Mouse (Mus musculus) retina, embryonic 14.5 days (tissue): ENCODE data around the gene Rab40c.

Experiments used
- DNase-seq: peaks from one replicate; pipeline ENCODE4 v3.0.0-alpha.2; 2015; ENCODE audit warnings: low spot score

Rab40c gene

DNA sequence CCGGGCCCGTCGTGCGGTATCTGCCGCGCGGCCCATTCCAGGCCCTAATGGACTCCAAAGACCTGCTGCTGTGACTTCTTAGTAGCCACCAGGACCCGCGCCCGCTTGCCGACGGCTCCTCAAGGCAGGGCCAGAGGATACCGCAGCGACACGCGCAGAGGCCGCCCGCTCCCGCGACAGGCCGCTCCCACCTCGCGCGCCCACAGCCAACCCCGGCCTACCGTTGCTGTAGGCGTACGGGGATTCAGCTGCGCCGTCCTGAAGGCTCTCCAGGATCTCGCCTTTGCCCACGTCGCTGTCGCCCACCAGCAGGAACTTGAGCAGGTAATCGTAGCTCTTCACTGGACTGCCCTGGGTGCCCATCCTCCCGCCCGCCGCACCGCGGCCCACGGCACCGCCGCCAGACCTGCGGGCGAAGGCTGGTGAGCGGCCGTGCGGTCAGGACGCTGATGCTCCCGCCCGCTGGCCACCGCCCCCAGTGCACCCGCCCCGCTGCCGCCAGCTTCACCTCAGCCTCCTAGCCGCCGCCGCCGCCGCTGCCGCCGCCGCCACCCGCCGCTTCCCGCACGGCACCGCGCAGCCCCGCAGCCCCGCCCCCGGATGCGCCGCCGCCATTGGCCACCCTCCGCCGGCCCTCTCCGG is at the start of gene Rab40c:
Gene Rab40c (minus strand): TSS at position 584 of the 642 bp plus-strand sequence.
- peak; percentile 53 for DNase-seq

DNA sequence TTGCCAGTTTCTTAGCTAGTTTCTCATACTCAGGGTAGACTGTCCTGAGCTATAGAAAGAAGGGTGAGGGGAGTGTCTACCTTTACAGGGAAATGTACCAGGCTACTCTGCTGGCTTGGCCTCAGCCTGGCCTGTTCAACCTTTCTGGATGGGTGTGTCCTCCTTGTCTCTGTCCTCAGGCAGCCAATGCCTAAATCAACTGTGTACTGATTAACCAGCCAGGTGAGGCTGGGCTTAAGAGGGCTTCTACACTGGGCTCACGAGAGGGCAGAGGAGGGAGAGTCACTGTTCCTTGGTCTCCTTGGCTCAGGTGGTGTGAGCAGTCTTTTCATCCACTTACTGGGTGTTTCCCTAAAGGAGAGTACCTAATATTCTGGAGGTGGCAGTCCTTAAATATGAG is 48.6 kb upstream of the Rab40c start:
- DNase-seq, result no peak

- DNase-seq, result no peak
These were observed 48.1 kb upstream of the Rab40c start for GRCm38 (mm10) chr17:25967652-25968051.

- no peak for DNase-seq
These were observed 44.7 kb upstream of the Rab40c start for GRCm38 (mm10) chr17:25964271-25964670.

DNA sequence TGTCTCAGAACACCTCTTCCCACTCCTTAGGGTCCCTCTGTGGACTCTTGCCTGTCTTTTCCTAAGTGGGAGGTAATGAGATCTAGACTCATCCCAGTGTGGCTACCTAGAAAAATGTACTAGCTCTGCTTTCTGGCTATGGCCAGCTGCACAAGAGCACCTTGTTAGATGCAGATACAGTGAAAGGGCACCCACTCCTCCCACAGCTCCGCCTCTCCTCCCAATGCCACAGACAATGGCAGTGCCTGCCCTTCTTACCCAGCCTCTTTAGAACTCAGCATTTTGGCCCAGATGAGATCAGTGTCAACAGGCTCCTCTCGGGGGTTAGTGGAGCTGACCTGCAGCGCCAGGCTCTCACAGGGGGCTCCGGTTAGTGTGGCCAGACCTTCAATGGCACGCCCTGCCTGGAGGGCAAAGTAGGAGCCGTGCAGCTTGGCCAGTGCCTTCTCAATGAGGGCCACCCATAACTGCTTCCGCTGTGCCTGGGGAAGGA is 42.9 kb upstream of the Rab40c start:
- no peak for DNase-seq

- DNase-seq, result no peak
These were observed 42.0 kb upstream of the Rab40c start for GRCm38 (mm10) chr17:25961566-25961965.

GRCm38 (mm10) chr17:25959630-25960467 is 40.3 kb upstream of the Rab40c start:
- no peak for DNase-seq

DNA sequence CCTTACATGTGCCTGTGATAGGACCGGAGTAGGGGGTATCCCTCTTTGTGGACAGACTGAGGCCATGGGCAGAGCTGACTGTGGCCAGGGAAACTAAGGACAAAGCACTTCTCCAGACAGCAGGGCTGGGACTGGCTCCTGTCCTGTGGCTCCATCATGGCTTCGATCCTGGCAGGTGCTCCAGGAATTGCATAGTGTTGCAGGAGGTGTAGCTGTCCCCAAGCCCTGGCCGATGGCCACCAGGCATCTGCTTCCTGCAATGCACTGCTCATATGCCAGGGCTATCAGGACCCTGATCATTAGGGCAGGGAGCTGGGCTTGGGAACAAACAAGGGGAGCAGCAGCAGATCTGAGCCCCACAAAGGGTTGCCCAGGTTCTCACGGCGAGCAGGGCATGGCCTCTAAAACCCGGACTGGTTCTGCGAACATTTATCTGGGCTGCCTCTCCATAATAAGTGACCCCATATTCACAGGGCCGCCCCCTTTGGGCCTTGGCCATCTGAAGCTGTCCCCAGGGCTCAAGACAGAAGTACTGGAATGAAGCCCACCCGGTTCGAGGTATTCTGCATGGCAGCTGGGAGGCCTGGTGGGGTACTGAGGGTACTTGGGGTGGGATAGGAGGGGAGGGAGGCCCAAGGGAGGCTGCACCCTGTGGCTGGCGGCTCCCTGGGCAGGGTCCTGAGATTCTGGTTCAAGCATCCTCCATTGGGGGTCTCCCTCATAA is 39.4 kb upstream of the Rab40c start:
- DNase-seq, result no peak

GRCm38 (mm10) chr17:25957586-25958051 is 38.1 kb upstream of the Rab40c start:
- DNase-seq, result peak; percentile 56

- DNase-seq, result peak; percentile 80
These were observed 37.1 kb upstream of the Rab40c start for GRCm38 (mm10) chr17:25956631-25957030.

DNA sequence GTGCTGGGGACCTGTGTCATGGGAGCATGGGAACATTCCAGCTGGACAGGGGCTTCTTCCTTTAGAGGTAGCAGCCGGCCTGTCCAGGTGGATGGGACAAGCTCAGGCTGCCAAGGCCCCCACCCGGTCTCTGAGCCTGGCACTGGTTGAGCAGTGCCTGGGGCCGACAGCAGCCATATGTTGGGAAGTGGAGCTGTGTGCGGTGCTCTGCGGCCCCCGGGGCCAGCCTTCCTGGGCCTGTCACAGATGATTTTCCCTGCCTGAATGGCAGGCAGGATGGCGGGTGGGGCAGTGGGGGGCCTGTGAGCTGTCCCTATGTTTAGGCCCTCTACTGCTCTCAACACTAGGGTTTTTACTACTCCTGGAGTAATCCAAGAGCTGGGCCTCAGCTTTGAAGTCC is 36.7 kb upstream of the Rab40c start:
- DNase-seq, result no peak

DNA sequence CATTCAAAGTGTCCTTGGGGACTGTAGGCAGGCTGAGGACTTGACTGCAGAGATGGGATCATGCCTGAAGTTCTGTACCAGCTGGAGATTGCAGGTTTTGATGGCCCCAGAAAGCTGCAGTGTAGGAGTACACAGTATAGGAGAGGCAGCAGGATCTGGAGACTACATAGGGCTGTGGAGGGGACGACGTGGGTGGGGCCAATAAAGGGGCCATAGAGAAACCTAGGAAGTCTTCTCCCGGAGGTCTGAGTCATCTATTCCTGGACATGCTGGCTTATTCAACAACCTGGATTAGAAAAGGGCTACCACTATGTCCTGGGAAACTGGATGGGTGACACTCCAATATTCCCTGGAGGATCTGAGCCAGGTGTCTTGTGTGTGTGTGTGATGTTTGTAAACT is 36.2 kb upstream of the Rab40c start:
- no peak for DNase-seq

DNA sequence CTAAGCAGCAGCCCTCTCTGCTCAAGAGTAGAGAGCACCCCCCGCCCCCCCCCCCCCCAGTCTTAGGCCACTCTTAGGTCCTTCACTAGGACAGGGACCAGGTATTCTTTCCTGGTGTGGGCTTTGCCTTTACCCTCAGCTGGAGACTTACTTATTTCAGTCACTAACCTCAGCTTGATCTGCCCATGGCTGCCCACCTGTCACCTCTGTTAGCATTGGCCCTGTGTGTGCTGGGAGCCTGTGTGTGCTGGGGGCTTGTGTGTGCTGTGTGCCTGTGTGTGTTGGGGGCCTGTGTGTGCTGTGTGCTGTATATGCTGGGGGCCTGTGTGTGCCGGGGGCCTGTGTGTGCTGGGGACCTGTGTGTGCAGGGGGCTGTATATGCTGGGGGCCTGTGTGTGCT is 35.1 kb upstream of the Rab40c start:
- no peak for DNase-seq

DNA sequence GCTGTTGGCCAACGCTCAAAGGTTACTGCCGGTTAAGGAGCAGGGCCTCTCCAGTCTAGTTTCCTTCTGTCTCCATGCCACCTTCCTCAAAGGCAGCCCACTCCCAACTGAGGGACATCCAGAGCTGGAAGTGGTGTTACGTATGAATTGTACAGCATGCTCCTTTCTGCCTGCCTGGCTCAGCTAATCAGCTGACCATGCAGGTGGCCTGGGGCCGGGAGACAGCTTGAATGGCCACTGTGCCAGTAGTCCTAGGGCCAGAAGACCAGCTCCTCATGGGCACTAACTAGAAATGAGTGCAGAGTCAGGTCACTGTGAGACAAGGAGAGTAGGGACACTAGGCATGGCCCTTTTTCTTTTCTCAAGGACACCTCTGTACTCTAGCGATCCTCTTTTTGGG is 33.6 kb upstream of the Rab40c start:
- DNase-seq, result no peak

DNA sequence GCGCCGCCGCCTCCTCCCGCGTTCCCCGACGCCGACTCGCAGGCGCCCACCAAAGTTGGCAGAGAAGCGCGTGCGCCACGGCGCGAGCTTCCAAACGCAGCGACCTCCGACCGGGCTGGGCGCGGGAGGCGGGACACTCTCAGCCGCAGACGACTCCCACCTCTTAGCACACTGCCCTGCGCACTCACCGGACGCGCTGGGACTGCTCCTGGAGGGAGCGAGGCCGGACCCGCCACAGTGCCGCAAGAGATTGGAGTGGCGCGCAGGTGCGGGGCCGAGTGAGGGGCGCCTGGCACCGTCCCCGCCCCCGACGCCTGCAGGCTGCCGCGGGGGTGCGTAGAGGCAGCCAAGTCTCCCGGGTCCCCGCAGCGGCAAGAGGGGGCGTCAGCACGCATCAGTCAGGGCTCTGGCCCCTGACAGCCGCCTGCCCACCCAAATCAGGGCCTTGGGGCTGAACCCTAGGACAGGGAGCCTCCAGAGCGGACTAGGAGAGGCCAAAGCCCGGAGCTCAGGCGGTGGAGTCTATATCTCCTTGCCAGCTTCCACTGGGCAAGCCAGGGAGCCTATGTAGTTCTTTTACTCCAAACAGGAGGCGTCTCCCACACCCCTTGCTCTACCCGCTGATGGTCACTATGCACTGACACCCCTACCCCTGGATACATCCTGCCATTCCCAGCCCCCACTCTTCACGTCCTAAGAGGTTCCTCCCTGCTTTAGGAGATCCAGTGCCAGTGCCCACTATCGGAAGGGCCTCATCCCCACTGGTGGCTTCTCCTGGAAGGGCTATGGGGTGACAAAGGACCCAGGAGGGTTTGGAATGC is 32.5 kb upstream of the Rab40c start, which contains the start of gene A930017K11Rik:
Gene A930017K11Rik (minus strand): TSS at position 763 of the 821 bp plus-strand sequence.
- DNase-seq, result no peak

GRCm38 (mm10) chr17:25951225-25951802 is 31.8 kb upstream of the Rab40c start:
- no peak for DNase-seq

- DNase-seq, result no peak
These were observed 31.2 kb upstream of the Rab40c start for GRCm38 (mm10) chr17:25950706-25951105.

DNA sequence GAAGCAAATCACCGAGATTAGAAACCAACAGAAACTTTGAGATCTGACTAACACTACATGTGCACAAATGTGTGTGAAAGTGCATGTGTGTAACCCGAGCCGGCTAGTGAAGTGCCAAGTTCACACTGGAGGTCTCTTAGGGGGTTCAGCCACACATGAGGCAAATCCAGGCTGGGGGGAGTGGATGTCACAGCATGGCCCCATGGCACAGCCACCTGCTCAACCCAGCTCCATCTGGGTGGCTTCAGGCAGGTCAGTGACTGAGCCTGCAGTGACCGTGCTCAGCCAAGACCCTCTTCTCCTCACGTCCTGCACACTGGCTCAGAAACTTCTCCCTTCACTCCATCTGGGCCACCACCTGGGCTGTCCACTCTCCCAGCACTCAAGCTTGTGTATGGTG is 30.5 kb upstream of the Rab40c start:
- DNase-seq, result no peak

- no peak for DNase-seq
These were observed 28.5 kb upstream of the Rab40c start for GRCm38 (mm10) chr17:25948051-25948450.

DNA sequence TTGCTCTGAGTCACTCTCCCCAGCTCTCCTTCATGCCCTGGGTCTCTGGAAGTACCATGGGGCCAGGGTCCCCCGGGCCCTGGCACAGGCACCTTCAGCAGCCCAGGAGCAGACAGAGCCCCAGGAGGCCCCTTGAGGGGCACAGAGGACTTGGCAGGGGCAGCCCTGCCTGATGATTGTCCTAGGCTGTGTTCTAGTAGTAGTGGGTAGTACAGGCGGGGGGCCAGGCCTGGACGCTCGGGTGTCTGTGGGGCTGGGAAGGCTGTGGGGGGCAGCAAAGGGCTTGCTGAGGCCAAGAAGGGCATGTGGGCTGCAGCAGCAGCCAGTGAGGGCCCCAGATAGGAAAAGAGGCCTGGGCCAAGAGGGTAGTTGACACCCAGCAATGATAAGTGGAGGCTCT is 28.0 kb upstream of the Rab40c start:
- DNase-seq, result no peak

DNA sequence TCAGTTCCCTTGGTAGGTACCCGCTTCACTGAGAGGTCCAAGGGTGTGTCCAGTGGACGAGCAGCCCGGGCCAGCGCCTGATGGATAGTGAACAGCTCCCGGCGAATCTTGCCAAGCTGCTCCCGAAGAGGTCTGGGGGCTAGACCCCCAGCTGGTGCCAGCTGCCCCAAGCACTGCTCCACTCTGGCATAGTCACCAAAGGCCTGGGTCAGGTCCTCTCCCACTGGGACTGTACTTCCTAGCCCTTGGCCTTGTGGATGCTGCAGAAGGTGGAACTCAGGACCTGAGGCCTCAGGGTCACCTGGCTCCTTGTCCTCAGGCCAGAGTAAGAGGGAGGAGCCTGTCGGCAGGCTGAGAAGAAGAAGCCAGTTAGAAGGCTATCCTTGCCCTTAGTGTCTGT is 27.4 kb upstream of the Rab40c start:
- no peak for DNase-seq
